Mouse (Mus musculus) kidney, postnatal 0 days (tissue): ENCODE results near the gene Blzf1. TPM values are rescaled to one million over a fixed set of nuclear protein-coding genes. Genes with fewer than 3 reads are reported as not detected.

ENCODE experiments used
- ATAC-seq: fragments of 200-750 bp; cut with Nextera tagmentation; replicated peaks from 2 replicates; pipeline ENCODE4 v1.8.0; 2017; ENCODE audit warnings: low read depth, moderate number of reproducible peaks, moderate TSS enrichment, moderate library complexity; ENCODE audit not compliant: low FRiP score
- DNase-seq: peaks from one replicate; pipeline ENCODE4 v3.0.0-alpha.2; 2016; ENCODE audit warnings: low spot score
- H3K27ac ChIP-seq: fragments of 300-500 bp; sonication (generic); 2 replicates; pipeline ENCODE4 v1.5.1; 2014; ENCODE audit warnings: mild to moderate bottlenecking
- H3K27me3 ChIP-seq: fragments of 300-500 bp; sonication (generic); 2 replicates; pipeline ENCODE4 v1.6.1; 2014; ENCODE audit warnings: low read length, mixed read lengths; ENCODE audit not compliant: insufficient read depth
- H3K36me3 ChIP-seq: fragments of 300-500 bp; sonication (generic); 2 replicates; pipeline ENCODE4 v1.6.1; 2014; ENCODE audit warnings: low read length, mixed read lengths; ENCODE audit not compliant: insufficient read depth
- H3K4me1 ChIP-seq: fragments of 300-500 bp; sonication (generic); replicated peaks from 2 replicates; pipeline ENCODE4 v1.6.1; 2014; ENCODE audit warnings: antibody characterized with exemption, low read length, mixed read lengths; ENCODE audit not compliant: insufficient read depth
- H3K4me2 ChIP-seq: fragments of 300-500 bp; sonication (generic); 2 replicates; pipeline ENCODE4 v1.6.1; 2014; ENCODE audit warnings: mild to moderate bottlenecking, low read length, moderate library complexity, mixed read lengths
- H3K4me3 ChIP-seq: fragments of 300-500 bp; sonication (generic); replicated peaks from 2 replicates; pipeline ENCODE4 v1.5.1; 2014; ENCODE audit warnings: low read depth, low read length
- H3K9ac ChIP-seq: fragments of 300-500 bp; sonication (generic); 2 replicates; pipeline ENCODE4 v1.6.1; 2014; ENCODE audit warnings: low read depth, low read length
- H3K9me3 ChIP-seq: fragments of 300-500 bp; sonication (generic); replicated peaks from 2 replicates; pipeline ENCODE4 v1.6.1; 2016; ENCODE audit warnings: low read length, inconsistent platforms, mixed read lengths
- CTCF ChIP-seq: IDR thresholded peaks from 2 replicates; pipeline ENCODE4 v1.5.1; 2016; ENCODE audit warnings: antibody characterized with exemption, low read depth, mild to moderate bottlenecking, moderate library complexity
- WGBS: fragments of 180-500 bp; shearing (Covaris S2); extraction: QIAGEN DNeasy Blood & Tissue Kit; methylation state at CpG from one replicate; pipeline ENCODE4 v1.1.7; 2014; 5-methylcytosine and 5-hydroxymethylcytosine counted together
- polyA plus RNA-seq: library from polyadenylated mRNA; unstranded; fragments of >200 nt; fragmentation: Nextera tagmentation; extraction: Ambion mirVana; gene quantifications from 2 replicates; pipeline ENCODE4 v1.2.1, GENCODE M21; 2015

The Blzf1 gene
- polyA plus RNA-seq, 1 experiment from 2014 or later = 25.0 TPM

DNA sequence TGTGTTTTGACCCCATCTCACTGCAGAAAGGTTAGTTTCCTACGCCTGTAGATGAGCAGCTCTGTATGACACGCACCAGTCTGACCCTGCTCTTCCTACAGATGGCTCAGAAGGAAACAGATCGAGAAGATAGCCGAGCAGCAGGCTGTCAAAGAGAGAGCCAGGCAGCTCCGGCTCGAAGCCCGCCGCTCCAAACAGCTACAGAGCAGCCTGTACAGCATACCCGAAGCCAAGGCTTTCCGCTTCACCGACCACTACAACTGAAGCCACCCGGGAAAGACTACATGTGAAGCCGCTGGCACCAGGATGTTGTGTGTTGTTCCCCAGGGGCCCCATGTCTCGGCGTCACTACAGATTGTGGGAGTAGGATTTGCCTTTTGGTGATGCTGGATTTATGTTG is 19.9 kb downstream of the Blzf1 start:
- TF ChIP-seq CTCF = no peak

DNA sequence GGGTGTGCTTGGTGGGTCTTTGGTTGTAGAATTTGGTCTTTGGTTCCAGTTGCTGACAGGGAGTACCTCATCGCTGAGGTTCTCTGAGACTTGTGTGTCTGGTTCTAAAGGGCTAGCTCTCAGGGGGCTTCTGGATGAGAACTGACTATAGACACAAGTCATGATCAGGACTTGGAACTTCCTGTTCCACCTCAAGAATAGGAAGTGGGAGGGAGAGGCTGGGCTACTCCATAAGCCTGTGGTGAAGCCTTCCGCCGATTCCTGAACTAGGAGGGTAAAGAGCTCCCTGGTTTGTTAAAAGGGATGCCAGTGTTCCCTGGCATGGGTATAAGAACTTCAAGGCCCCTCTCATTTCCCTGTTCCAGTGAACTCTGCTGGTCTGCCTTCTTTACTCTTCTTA is 23.3 kb downstream of the Blzf1 start:
- no peaks in the 10 kb centered on the region for H3K4me1 ChIP-seq
- DNase-seq (no peak), ATAC-seq (no peak)
- TF ChIP-seq CTCF = no peak
- H3K9me3 ChIP-seq = no peaks in the 10 kb centered on the region
- no peaks in the 10 kb centered on the region for H3K27me3 ChIP-seq
- WGBS = 94% methylated on average over 3 of the region's 3 CpGs
- no peak overlapping the region for H3K4me3 ChIP-seq
- no peaks in the 10 kb centered on the region for H3K36me3 ChIP-seq
- no peak overlapping the region for H3K27ac ChIP-seq
- H3K9ac ChIP-seq = no peak overlapping the region
- H3K4me2 ChIP-seq = no peak overlapping the region

More for the DNA sequence above, 19.9 kb downstream of the Blzf1 start:
- 32% methylated on average over 15 of the region's 15 CpGs for WGBS
- Histone ChIP-seq H3K4me2 (peak overlapping the region; percentile 25; the same call in 1 of the 2 replicates), H3K27me3 (no peaks in the 10 kb centered on the region), H3K4me3 (no peak overlapping the region), H3K9ac (peak overlapping the region; percentile 27; the same call in 1 of the 2 replicates), H3K36me3 (peaks cover 12% of the 10 kb centered on the region), H3K9me3 (no peaks in the 10 kb centered on the region), H3K27ac (no peak overlapping the region), H3K4me1 (no peaks in the 10 kb centered on the region)
- ATAC-seq (0 out of 2 replicates have a peak, but pooled peaks have one; percentile 49), DNase-seq (peak; percentile 16)

DNA sequence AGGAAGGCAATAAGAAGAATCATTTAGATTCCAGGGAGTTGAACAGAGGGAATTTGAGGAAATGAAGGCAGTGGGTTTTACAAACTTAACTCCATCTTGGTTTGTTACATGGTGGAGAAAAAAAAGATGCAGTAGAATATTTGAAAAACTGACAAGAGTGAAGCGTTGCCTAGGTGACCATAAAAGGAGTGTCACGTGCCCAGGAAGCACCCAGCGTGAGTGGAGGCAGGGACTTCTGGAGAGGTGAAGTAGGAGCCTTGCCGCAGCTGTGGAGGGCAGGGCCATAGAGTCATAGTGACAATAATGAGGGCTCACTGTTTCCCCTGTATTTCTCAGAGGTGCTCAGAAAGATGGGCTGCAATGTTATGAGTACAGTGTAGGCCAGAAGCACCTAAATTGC is 28.0 kb downstream of the Blzf1 start:
- no peak overlapping the region for H3K4me3 ChIP-seq
- ATAC-seq = no peak
- no peak overlapping the region for H3K4me2 ChIP-seq
- DNase-seq = no peak
- no peak overlapping the region for H3K9ac ChIP-seq
- H3K27ac ChIP-seq = no peak overlapping the region
- no peaks in the 10 kb centered on the region for H3K9me3 ChIP-seq
- H3K4me1 ChIP-seq = 0 out of 2 replicates have a peak, but pooled peaks cover 3% of the 10 kb centered on the region
- WGBS = 68% methylated on average over 4 of the region's 4 CpGs
- no peak for TF ChIP-seq CTCF
- no peaks in the 10 kb centered on the region for H3K27me3 ChIP-seq
- no peaks in the 10 kb centered on the region for H3K36me3 ChIP-seq

DNA sequence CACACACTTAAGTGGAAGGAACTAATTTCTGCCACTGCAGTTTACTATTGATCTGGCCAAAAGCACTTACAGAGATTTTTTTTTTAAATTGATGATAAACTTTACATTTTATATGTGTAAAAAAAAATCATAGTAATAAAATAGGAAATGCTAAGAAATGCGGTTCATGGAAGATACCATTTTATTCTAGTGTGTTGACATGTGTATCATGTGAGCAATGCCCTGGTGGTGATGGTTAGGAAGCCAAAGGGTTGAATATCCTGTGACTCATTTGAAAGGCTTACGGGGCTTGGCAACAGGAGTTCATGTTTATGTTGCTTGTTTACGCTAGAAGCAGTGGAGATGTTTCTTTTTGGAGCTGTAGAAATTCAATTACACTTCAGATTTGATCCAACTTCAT is 30.7 kb downstream of the Blzf1 start:
- no peaks in the 10 kb centered on the region for H3K36me3 ChIP-seq
- no peak for TF ChIP-seq CTCF
- DNase-seq (no peak), ATAC-seq (no peak)
- 0 out of 2 replicates have a peak, but pooled peaks cover 3% of the 10 kb centered on the region for H3K4me1 ChIP-seq
- H3K4me3 ChIP-seq = no peak overlapping the region
- H3K9me3 ChIP-seq = no peaks in the 10 kb centered on the region
- no peak overlapping the region for H3K27ac ChIP-seq
- WGBS = 84% methylated on average over 3 of the region's 3 CpGs
- no peaks in the 10 kb centered on the region for H3K27me3 ChIP-seq
- no peak overlapping the region for H3K4me2 ChIP-seq
- no peak overlapping the region for H3K9ac ChIP-seq

DNA sequence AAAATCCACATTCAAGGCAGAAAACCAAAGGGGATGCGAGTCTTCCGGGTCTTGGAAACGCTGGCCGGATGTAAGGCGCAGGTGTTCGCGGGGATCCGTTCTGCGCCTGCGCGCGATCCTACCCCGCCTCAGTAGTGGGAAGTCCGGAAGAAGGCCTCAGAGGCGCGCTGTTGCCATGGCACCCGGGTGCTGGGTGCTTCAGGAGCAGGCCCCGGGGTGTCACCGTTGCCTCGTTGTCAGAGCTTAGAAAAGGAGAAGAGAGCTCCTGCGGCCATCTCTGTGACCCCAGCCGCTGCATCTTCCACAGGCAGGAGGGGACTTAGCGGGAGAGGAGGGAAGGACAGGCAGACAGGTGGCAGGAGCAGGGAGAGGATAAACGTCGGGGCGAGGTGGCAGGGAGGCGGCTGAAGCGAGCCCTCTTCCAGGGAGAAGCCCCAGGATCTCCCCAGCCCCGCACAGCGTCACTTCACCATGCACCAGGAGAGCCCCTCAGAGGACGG is 31.8 kb downstream of the Blzf1 start, which contains the start of gene Ccdc181:
Ccdc181 (plus strand) TSS at position 131 of the 500 bp plus-strand sequence.
- ATAC-seq = peak; percentile 96
- peak within 1 kb of the TSS; percentile 87 for H3K4me2 ChIP-seq
- H3K9ac ChIP-seq = peak within 1 kb of the TSS; percentile 67
- peak within 1 kb of the TSS; percentile 57 for H3K4me3 ChIP-seq
- H3K9me3 ChIP-seq = no peaks in the 10 kb centered on the region
- DNase-seq = peak; percentile 90
- H3K4me1 ChIP-seq = 0 out of 2 replicates have a peak, but pooled peaks cover 3% of the 10 kb centered on the region
- TF ChIP-seq CTCF = peak; percentile 32; the same call in 1 of the 2 replicates
- no peaks in the 10 kb centered on the region for H3K27me3 ChIP-seq
- no peaks in the 10 kb centered on the region for H3K36me3 ChIP-seq
- WGBS = under 1% methylated on average over 31 of the region's 31 CpGs
- no peak within 1 kb of the TSS; the same call in 1 of the 2 replicates for H3K27ac ChIP-seq

DNA sequence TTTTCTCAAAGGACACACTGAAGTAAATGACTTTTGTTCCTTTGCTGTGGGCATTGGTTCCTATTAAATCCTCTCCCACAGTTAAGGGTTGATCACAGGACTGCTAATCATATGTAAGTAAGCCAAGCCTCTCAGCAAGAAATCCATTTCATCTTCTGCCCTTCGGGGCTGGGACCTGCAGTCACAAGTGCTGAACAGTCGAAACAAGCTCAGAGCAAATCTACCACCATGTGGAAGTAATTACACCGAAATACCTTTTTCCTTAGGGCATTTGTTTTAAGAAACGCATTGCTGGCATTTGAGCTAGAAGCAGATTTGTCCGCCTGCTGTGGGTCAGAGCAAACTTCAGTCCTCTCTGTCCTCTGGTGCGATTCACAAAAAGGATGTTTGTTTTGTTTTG is 33.6 kb downstream of the Blzf1 start:
- no peak overlapping the region for H3K27ac ChIP-seq
- TF ChIP-seq CTCF = no peak
- DNase-seq (no peak), ATAC-seq (no peak)
- no peak overlapping the region for H3K4me2 ChIP-seq
- H3K9ac ChIP-seq = no peak overlapping the region
- WGBS = 73% methylated on average over 6 of the region's 6 CpGs
- no peak overlapping the region for H3K4me3 ChIP-seq
- H3K36me3 ChIP-seq = no peaks in the 10 kb centered on the region
- no peaks in the 10 kb centered on the region for H3K9me3 ChIP-seq
- 0 out of 2 replicates have a peak, but pooled peaks cover 3% of the 10 kb centered on the region for H3K4me1 ChIP-seq
- H3K27me3 ChIP-seq = no peaks in the 10 kb centered on the region
